Mouse (Mus musculus) heart, embryonic 11.5 days (tissue): ENCODE data around the gene Ctnnb1. TPM values are rescaled to one million over a fixed set of nuclear protein-coding genes. Genes with fewer than 3 reads are reported as not detected.

Experiments
- ATAC-seq: fragments of 200-750 bp; cut with Nextera tagmentation; replicated peaks from 2 replicates; pipeline ENCODE4 v1.8.0; 2017; ENCODE audit warnings: moderate library complexity; ENCODE audit not compliant: insufficient number of reproducible peaks, low FRiP score, low TSS enrichment
- H3K27ac ChIP-seq: fragments of 300-500 bp; sonication (generic); 2 replicates; pipeline ENCODE4 v1.5.1; 2014; ENCODE audit warnings: mild to moderate bottlenecking, low read depth, low read length
- H3K27me3 ChIP-seq: fragments of 300-500 bp; sonication (generic); 2 replicates; pipeline ENCODE4 v1.6.1; 2014; ENCODE audit warnings: mild to moderate bottlenecking, low read length, mixed read lengths; ENCODE audit not compliant: control insufficient read depth, insufficient read depth
- H3K36me3 ChIP-seq: fragments of 300-500 bp; sonication (generic); 2 replicates; pipeline ENCODE4 v1.6.1; 2014; ENCODE audit warnings: mild to moderate bottlenecking, low read length, moderate library complexity, mixed read lengths; ENCODE audit not compliant: control insufficient read depth, insufficient read depth
- H3K4me1 ChIP-seq: fragments of 300-500 bp; sonication (generic); 2 replicates; pipeline ENCODE4 v1.6.1; 2014; ENCODE audit warnings: low read length; ENCODE audit not compliant: control insufficient read depth, insufficient read depth
- H3K4me2 ChIP-seq: fragments of 300-500 bp; sonication (generic); 2 replicates; pipeline ENCODE4 v1.6.1; 2014; ENCODE audit warnings: mild to moderate bottlenecking, moderate library complexity
- H3K4me3 ChIP-seq: fragments of 300-500 bp; sonication (generic); 2 replicates; pipeline ENCODE4 v1.5.1; 2014; ENCODE audit warnings: low read depth, low read length
- H3K9ac ChIP-seq: fragments of 300-500 bp; sonication (generic); 2 replicates; pipeline ENCODE4 v1.6.1; 2014; ENCODE audit warnings: mild to moderate bottlenecking, low read depth, low read length, moderate library complexity
- H3K9me3 ChIP-seq: fragments of 300-500 bp; sonication (generic); replicated peaks from 2 replicates; pipeline ENCODE4 v1.6.1; 2016; ENCODE audit warnings: low read length; ENCODE audit not compliant: control insufficient read depth
- WGBS: fragments of 180-500 bp; shearing (Covaris S2); extraction: QIAGEN DNeasy Blood & Tissue Kit; methylation state at CpG from one replicate; pipeline ENCODE4 v1.1.7; 2014; ENCODE audit not compliant: insufficient replicate concordance; 5-methylcytosine and 5-hydroxymethylcytosine counted together
- polyA plus RNA-seq: library from polyadenylated mRNA; unstranded; fragments of >200 nt; fragmentation: Nextera tagmentation; extraction: Ambion mirVana; gene quantifications from 2 replicates; pipeline ENCODE4 v1.2.1, GENCODE M21; 2014

Gene Ctnnb1
- polyA plus RNA-seq, 1 experiment from 2014 or later, result 433 TPM

GRCm38 (mm10) chr9:120896502-120896901 lies 32.5 kb upstream of the Ctnnb1 start:
- H3K4me2 ChIP-seq, result no peak overlapping the region
- no peak overlapping the region for H3K4me3 ChIP-seq
- H3K9me3 ChIP-seq, result no peaks in the 10 kb centered on the region
- ATAC-seq, result no peak
- H3K4me1 ChIP-seq, result peaks cover 4% of the 10 kb centered on the region
- no peaks in the 10 kb centered on the region for H3K36me3 ChIP-seq
- no peak overlapping the region for H3K27ac ChIP-seq
- no peaks in the 10 kb centered on the region for H3K27me3 ChIP-seq
- no peak overlapping the region for H3K9ac ChIP-seq
- WGBS, result 50% methylated on average over 5 of the region's 5 CpGs

- no peak overlapping the region for H3K4me3 ChIP-seq
- no peaks in the 10 kb centered on the region for H3K9me3 ChIP-seq
- no peaks in the 10 kb centered on the region for H3K27me3 ChIP-seq
- no peaks in the 10 kb centered on the region for H3K36me3 ChIP-seq
- no peak for ATAC-seq
- no peak overlapping the region for H3K9ac ChIP-seq
- H3K27ac ChIP-seq, result no peak overlapping the region
- H3K4me2 ChIP-seq, result no peak overlapping the region
- H3K4me1 ChIP-seq, result peaks cover 4% of the 10 kb centered on the region
- 64% methylated on average over 4 of the region's 4 CpGs for WGBS
Measured at GRCm38 (mm10) chr9:120897269-120897668, 31.7 kb upstream of the Ctnnb1 start.

GRCm38 (mm10) chr9:120899833-120900232 lies 29.2 kb upstream of the Ctnnb1 start:
- Histone ChIP-seq H3K27me3 (no peaks in the 10 kb centered on the region), H3K27ac (no peak overlapping the region), H3K4me3 (no peak overlapping the region), H3K4me1 (peaks cover 4% of the 10 kb centered on the region), H3K9ac (no peak overlapping the region), H3K9me3 (no peaks in the 10 kb centered on the region), H3K4me2 (no peak overlapping the region), H3K36me3 (no peaks in the 10 kb centered on the region)
- no peak for ATAC-seq
- 53% methylated on average over 4 of the region's 4 CpGs for WGBS

- Histone ChIP-seq H3K4me2 (no peak overlapping the region), H3K9me3 (no peaks in the 10 kb centered on the region), H3K4me3 (no peak overlapping the region), H3K9ac (no peak overlapping the region), H3K27ac (no peak overlapping the region), H3K36me3 (no peaks in the 10 kb centered on the region), H3K4me1 (peaks cover 4% of the 10 kb centered on the region), H3K27me3 (no peaks in the 10 kb centered on the region)
- 62% methylated on average over 12 of the region's 12 CpGs for WGBS
- no peak for ATAC-seq
Measured at GRCm38 (mm10) chr9:120900338-120901274, 28.4 kb upstream of the Ctnnb1 start.

- peaks cover 4% of the 10 kb centered on the region for H3K4me1 ChIP-seq
- no peaks in the 10 kb centered on the region for H3K27me3 ChIP-seq
- no peak overlapping the region for H3K4me3 ChIP-seq
- ATAC-seq, result no peak
- no peak overlapping the region for H3K9ac ChIP-seq
- no peaks in the 10 kb centered on the region for H3K36me3 ChIP-seq
- 70% methylated on average over 8 of the region's 8 CpGs for WGBS
- no peaks in the 10 kb centered on the region for H3K9me3 ChIP-seq
- H3K27ac ChIP-seq, result no peak overlapping the region
- H3K4me2 ChIP-seq, result no peak overlapping the region
Measured at GRCm38 (mm10) chr9:120902562-120902961, 26.5 kb upstream of the Ctnnb1 start.

- Histone ChIP-seq H3K4me2 (no peak overlapping the region), H3K27me3 (no peaks in the 10 kb centered on the region), H3K36me3 (no peaks in the 10 kb centered on the region), H3K4me1 (no peaks in the 10 kb centered on the region; the same call in 1 of the 2 replicates), H3K9ac (no peak overlapping the region), H3K9me3 (no peaks in the 10 kb centered on the region), H3K4me3 (no peak overlapping the region), H3K27ac (no peak overlapping the region)
- WGBS, result 78% methylated on average over 6 of the region's 6 CpGs
- no peak for ATAC-seq
Measured at GRCm38 (mm10) chr9:120908461-120908860, 20.6 kb upstream of the Ctnnb1 start.

GRCm38 (mm10) chr9:120913152-120913551 lies 15.9 kb upstream of the Ctnnb1 start:
- ATAC-seq, result no peak
- WGBS, result 60% methylated on average over 13 of the region's 13 CpGs
- H3K27ac ChIP-seq, result no peak overlapping the region

GRCm38 (mm10) chr9:120914429-120914828 lies 14.6 kb upstream of the Ctnnb1 start:
- H3K4me3 ChIP-seq, result no peak overlapping the region
- no peaks in the 10 kb centered on the region for H3K9me3 ChIP-seq
- H3K36me3 ChIP-seq, result no peaks in the 10 kb centered on the region
- H3K27me3 ChIP-seq, result no peaks in the 10 kb centered on the region
- no peak for ATAC-seq
- 78% methylated on average over 4 of the region's 4 CpGs for WGBS
- no peak overlapping the region for H3K9ac ChIP-seq
- no peak overlapping the region for H3K27ac ChIP-seq
- H3K4me1 ChIP-seq, result peaks cover 6% of the 10 kb centered on the region; the same call in 1 of the 2 replicates
- H3K4me2 ChIP-seq, result no peak overlapping the region

More at GRCm38 (mm10) chr9:120913152-120913551, 15.9 kb upstream of the Ctnnb1 start:
- H3K36me3 ChIP-seq, result no peaks in the 10 kb centered on the region
- H3K4me3 ChIP-seq, result no peak overlapping the region
- no peaks in the 10 kb centered on the region for H3K9me3 ChIP-seq
- no peak overlapping the region for H3K9ac ChIP-seq
- no peaks in the 10 kb centered on the region for H3K4me1 ChIP-seq
- no peaks in the 10 kb centered on the region for H3K27me3 ChIP-seq
- no peak overlapping the region for H3K4me2 ChIP-seq
